Mouse (Mus musculus): ENCODE measurements at regions not wholly inside any gene's neighbourhood (a gene's known extent, or its start where the extent isn't known, plus 50 kb on each side); places are given as distances from the start of the nearest gene placed in this dataset.

DNA sequence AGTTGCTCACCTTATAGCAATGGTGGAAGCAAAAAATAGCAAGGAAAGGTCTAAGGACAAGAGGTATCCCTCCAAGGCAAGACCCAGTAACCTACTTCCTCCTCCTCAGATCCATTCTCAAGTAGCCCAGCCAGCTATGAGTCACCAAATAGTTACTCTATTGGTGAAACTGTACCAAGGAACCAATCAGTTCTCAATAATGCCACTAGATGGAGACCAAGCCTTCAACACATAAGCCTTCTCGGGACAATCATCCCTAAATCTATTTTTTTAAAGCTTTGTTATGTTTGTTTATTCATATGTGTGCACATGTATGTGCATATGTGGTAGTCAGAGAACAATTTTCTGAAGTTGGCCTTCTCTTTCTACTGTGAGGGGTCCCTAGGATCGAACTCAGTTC, 434.3 kb upstream of the Xylt1 start:
- TF ChIP-seq CTCF (IDR thresholded peaks at IDR 0.05; ENCODE audit: low read depth) (no peak), EP300 (IDR thresholded peaks at IDR 0.05; ENCODE audit: low read depth) (no peak)
